Mouse (Mus musculus): ENCODE measurements around the gene Med16.

DNA sequence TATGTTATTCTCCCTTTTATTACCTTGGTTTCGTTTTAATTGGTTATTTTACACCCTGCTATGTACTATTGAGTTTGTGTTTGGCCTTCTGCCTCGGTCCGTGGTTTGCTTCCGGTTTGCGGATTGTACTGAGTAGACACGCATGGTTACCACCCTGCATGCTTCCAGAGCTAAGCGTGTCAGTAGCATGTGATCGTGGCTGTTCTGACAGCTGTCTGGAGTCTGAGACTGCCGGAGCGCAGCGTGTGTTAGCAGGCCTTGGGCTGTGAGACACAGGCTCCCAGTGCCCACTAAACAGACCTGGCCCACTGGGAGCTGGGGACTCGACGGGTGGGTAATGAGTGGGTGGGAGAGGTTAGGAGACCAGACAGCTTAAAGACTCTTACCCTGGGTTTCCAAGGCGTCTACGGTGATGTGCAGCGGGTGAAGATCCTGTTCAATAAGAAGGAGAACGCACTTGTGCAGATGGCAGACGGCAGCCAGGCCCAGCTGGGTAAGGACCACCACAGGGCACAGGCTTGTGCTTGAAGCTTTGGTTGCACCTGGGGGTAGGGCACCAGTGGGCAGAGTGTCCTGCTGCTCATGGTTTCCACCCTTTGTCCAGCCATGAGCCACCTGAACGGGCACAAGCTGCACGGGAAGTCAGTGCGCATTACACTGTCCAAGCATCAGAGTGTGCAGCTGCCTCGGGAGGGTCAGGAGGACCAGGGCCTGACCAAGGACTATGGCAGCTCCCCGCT lies 46.5 kb downstream of the Med16 start:
- TF ChIP-seq CTCF (conservative IDR thresholded peaks at IDR 0.05; ENCODE audit: insufficient read depth, insufficient read length, low read depth, low read length) (no peak), POLR2A (IDR thresholded peaks at IDR 0.05; ENCODE audit: low read depth, low read length) (no peak)

Measured in kidney, adult 2 months (tissue).